ENCODE assay signal across 33 mouse cellular contexts in the genomic region with DNA sequence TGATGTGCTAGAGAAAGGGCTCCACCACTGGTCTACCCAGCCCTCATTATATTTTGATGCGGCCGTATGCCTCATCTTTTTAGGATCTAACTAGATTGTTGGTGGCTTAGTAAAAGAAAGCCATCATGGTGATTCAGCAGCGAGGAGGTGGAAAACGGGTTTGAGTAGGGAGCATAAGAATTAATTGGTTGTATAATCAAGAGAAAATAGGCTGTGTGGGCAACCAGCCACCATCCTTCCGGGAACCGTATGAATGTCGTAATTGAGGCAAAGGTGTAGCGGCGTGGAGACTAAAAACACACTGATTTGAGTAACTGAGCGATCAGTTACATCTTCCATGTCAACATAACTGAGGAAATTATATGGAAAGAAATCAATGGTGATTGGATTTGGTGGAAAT.
A peak's percentile ranks its signal among the peaks of the same experiment; 100 is the strongest.
DNase-seq lines count a peak whose midpoint lies in the region; ATAC-seq and TF ChIP-seq lines count a peak whose summit lies in the region.
"Had no signal": no experiment of that assay in that cellular context is flagged by ENCODE, and none has a peak within 500 bp of the region (broad histone marks: within the 10 kb centered on the region; RNA-seq: fewer than 3 reads in every experiment).

No protein-coding gene starts in this region.

- peak; percentile 41 for DNase-seq in layer of hippocampus, adult 11-12 months (ENCODE audit: low spot score)
- no peak for DNase-seq in layer of hippocampus, postnatal 14 days (ENCODE audit: low spot score in 2 of 2)
- DNase-seq in liver, adult 2 months (ENCODE audit: extremely low read depth, low read depth, low spot score): peak; percentile 83
- DNase-seq in liver, embryonic 11.5 days (ENCODE audit: low spot score): no peak
- no peak for DNase-seq in cerebellum, postnatal 36 days
- DNase-seq: adrenal gland, postnatal 10 days; B cell, adult 2 months; cerebellum, adult 2 months; embryo, embryonic 11 days; gastrocnemius, postnatal 14 days; heart, postnatal 4 days; kidney, adult 8-10 months; kidney, postnatal 4 days; liver, embryonic 13.5 days; lung, adult 18-20 months; lung, postnatal 4 days; right cerebral cortex, postnatal 25 days; spleen, adult 18-20 months; thymus, postnatal 14 days had no signal

- TF ChIP-seq CTCF in liver, adult 2 months (IDR thresholded peaks at IDR 0.05; ENCODE audit: low read depth, low read length): no peak
- no peak for TF ChIP-seq CTCF in bone marrow macrophage, adult 2 months (IDR thresholded peaks at IDR 0.05; ENCODE audit: low read depth, low read length)

- H3K36me3 ChIP-seq in liver, adult 2 months (ENCODE audit: control insufficient read depth, insufficient read depth, low read length): peaks cover 22% of the 10 kb centered on the region
- peaks cover 5% of the 10 kb centered on the region; the same call in 1 of the 2 replicates for H3K36me3 ChIP-seq in liver, embryonic 11.5 days (ENCODE audit: control insufficient read depth, insufficient read depth, low read length)

- H3K4me1 ChIP-seq in liver, adult 2 months (ENCODE audit: control insufficient read depth, insufficient read depth, low read length): peaks cover 57% of the 10 kb centered on the region
- peaks cover 9% of the 10 kb centered on the region for H3K4me1 ChIP-seq in liver, embryonic 11.5 days (replicated peaks; ENCODE audit: control insufficient read depth, insufficient read depth, low read length)
- peaks cover 56% of the 10 kb centered on the region for H3K4me1 ChIP-seq in bone marrow macrophage, adult 2 months (ENCODE audit: control insufficient read depth, insufficient read depth, low read length)
- peaks cover 54% of the 10 kb centered on the region for H3K4me1 ChIP-seq in brown adipose tissue, adult 24 weeks (ENCODE audit: control insufficient read depth, insufficient read depth, insufficient read length, low read length)
- H3K4me1 ChIP-seq: embryonic facial prominence, embryonic 12.5 days; hindbrain, embryonic 13.5 days; limb, embryonic 13.5 days; midbrain, embryonic 12.5 days; neural tube, embryonic 12.5 days had no signal

- H3K4me3 ChIP-seq in liver, adult 2 months (ENCODE audit: insufficient read depth, low read depth, low read length): no peak overlapping the region
- H3K4me3 ChIP-seq in liver, embryonic 11.5 days (ENCODE audit: low read depth, low read length): no peak overlapping the region
- H3K4me3 ChIP-seq in bone marrow macrophage, adult 2 months (ENCODE audit: insufficient read depth, low read length): no peak overlapping the region
- no peak overlapping the region for H3K4me3 ChIP-seq in brown adipose tissue, adult 24 weeks (ENCODE audit: insufficient read depth, low read depth, low read length)
- H3K4me3 ChIP-seq: embryonic facial prominence, embryonic 12.5 days; hindbrain, embryonic 13.5 days; limb, embryonic 13.5 days; liver, embryonic 13.5 days; megakaryocyte, embryonic 14.5 days; midbrain, embryonic 12.5 days; myocyte; neural tube, embryonic 12.5 days had no signal

- TF ChIP-seq POLR2A in liver, adult 2 months (IDR thresholded peaks at IDR 0.05; ENCODE audit: extremely low read depth, insufficient read depth, low read length): no peak
- TF ChIP-seq POLR2A in bone marrow macrophage, adult 2 months (IDR thresholded peaks at IDR 0.05; ENCODE audit: borderline replicate concordance, low read depth, low read length): no peak

- no peak overlapping the region for H3K4me2 ChIP-seq in liver, embryonic 11.5 days
- H3K4me2 ChIP-seq: embryonic facial prominence, embryonic 12.5 days; heart, embryonic 11.5 days; hindbrain, embryonic 13.5 days; limb, embryonic 13.5 days; liver, embryonic 13.5 days; midbrain, embryonic 12.5 days; neural tube, embryonic 12.5 days had no signal

- peaks cover 12% of the 10 kb centered on the region; the same call in 1 of the 2 replicates for H3K79me2 ChIP-seq in liver, adult 2 months (ENCODE audit: control insufficient read depth, insufficient read depth, low read length)

- H3K9ac ChIP-seq in liver, adult 2 months (ENCODE audit: low read depth, low read length): no peak overlapping the region
- no peak overlapping the region for H3K9ac ChIP-seq in liver, embryonic 11.5 days (ENCODE audit: low read depth, low read length)
- H3K9ac ChIP-seq: embryonic facial prominence, embryonic 12.5 days; hindbrain, embryonic 13.5 days; limb, embryonic 13.5 days; liver, embryonic 13.5 days; midbrain, embryonic 12.5 days; neural tube, embryonic 12.5 days had no signal

- H3K27ac ChIP-seq in liver, adult 2 months (replicated peaks; ENCODE audit: insufficient read depth, low read depth, low read length): peak overlapping the region; percentile 85
- no peak overlapping the region for H3K27ac ChIP-seq in liver, embryonic 11.5 days (ENCODE audit: low read depth, low read length)
- peak overlapping the region; percentile 6; the same call in 1 of the 2 replicates for H3K27ac ChIP-seq in bone marrow macrophage, adult 2 months (ENCODE audit: insufficient read depth, low read depth, low read length)
- peak overlapping the region; percentile 7 for H3K27ac ChIP-seq in brown adipose tissue, adult 24 weeks (replicated peaks; ENCODE audit: low read depth, low read length)
- H3K27ac ChIP-seq: embryonic facial prominence, embryonic 12.5 days; hindbrain, embryonic 13.5 days; kidney, postnatal 0 days; limb, embryonic 13.5 days; liver, embryonic 13.5 days; midbrain, embryonic 12.5 days; neural tube, embryonic 12.5 days had no signal

- H3K27me3 ChIP-seq in liver, adult 2 months (ENCODE audit: control insufficient read depth, insufficient read depth, low read length): no peaks in the 10 kb centered on the region
- H3K27me3 ChIP-seq in liver, embryonic 11.5 days (replicated peaks; ENCODE audit: control insufficient read depth, insufficient read depth, low read length): no peaks in the 10 kb centered on the region
- H3K27me3 ChIP-seq: embryonic facial prominence, embryonic 12.5 days; hindbrain, embryonic 13.5 days; limb, embryonic 13.5 days; liver, embryonic 13.5 days; megakaryocyte, embryonic 14.5 days; midbrain, embryonic 12.5 days; neural tube, embryonic 12.5 days had no signal

- WGBS in liver, adult 2 months: 35% methylated on average over 10 of the region's 10 CpGs
- WGBS in liver, embryonic 11.5 days: 95% methylated on average over 10 of the region's 10 CpGs

- no peak for ATAC-seq in liver, embryonic 11.5 days (replicated peaks; ENCODE audit: low FRiP score)
- ATAC-seq: forebrain, embryonic 16.5 days; intestine, embryonic 16.5 days; lung, postnatal 0 days had no signal

- H3K9me3 ChIP-seq in liver, embryonic 11.5 days (ENCODE audit: control insufficient read depth, low read length): no peaks in the 10 kb centered on the region
- H3K9me3 ChIP-seq: embryonic facial prominence, embryonic 12.5 days; hindbrain, embryonic 13.5 days; limb, embryonic 13.5 days; liver, embryonic 13.5 days; megakaryocyte, embryonic 14.5 days; midbrain, embryonic 12.5 days; neural tube, embryonic 12.5 days had no signal

Comparison
In these comparisons a context has a peak if more than half of its experiments do, and no peak if none do; other contexts are left out.
1. DNase-seq: peak in layer of hippocampus, adult 11-12 months (single experiment) and liver, adult 2 months (single experiment); none in layer of hippocampus, postnatal 14 days (0 of 2), liver, embryonic 11.5 days (single experiment) and cerebellum, postnatal 36 days (0 of 2).